Mouse (Mus musculus) urinary bladder, postnatal 36 days (tissue): ENCODE measurements at regions not wholly inside any gene's neighbourhood (a gene's known extent, or its start where the extent isn't known, plus 50 kb on each side); places are given as distances from the start of the nearest gene placed in this dataset.

Source experiments
- DNase-seq, 2 experiments: peaks; one replicate each; pipeline ENCODE4 v3.0.0; 2022; ENCODE audit warnings: low spot score in 2 of 2, mixed read lengths in 1 of 2

DNA sequence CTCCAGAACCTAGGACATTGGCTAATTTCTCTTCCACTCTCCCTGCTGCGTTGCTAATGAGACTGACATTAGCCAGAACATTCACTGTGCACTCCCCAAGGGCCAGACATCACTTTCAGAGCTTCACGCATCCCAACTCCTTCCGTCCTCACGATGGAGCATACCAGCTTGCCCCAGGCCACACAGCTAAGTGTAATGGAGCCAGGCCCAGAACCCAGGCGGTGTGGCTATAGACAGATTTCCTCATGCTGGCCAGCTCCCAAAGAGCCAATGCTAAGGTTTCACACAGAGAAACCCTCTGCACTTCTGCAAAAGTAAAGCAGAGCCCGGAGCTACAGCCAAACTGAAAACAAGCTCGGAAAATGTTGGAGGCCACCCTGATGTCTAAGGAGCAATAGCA is 139.1 kb downstream of the Vegfa start:
- no peak for DNase-seq

GRCm38 (mm10) chr17:45889451-45889850 is 142.7 kb downstream of the Vegfa start:
- no peak for DNase-seq

DNA sequence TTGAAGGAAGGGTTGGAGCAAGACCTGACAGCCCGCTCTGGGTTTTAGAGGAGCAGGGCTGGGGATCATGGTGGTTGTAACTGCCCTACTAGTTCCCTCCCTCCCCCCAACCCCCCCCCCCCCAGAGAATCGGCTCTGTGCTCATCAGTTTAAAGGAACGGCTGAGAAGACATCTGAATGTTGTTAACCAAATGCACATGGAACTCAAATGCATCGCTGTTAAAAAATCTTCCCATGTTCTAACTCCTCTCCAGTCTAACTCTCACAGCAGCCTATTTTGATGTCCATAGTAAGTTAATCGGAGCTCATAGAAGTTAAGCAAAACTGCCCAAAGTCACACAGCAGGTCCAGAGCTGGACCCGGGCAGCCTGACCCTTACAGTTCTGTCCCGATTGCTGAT is 143.1 kb downstream of the Vegfa start:
- no peak for DNase-seq

DNA sequence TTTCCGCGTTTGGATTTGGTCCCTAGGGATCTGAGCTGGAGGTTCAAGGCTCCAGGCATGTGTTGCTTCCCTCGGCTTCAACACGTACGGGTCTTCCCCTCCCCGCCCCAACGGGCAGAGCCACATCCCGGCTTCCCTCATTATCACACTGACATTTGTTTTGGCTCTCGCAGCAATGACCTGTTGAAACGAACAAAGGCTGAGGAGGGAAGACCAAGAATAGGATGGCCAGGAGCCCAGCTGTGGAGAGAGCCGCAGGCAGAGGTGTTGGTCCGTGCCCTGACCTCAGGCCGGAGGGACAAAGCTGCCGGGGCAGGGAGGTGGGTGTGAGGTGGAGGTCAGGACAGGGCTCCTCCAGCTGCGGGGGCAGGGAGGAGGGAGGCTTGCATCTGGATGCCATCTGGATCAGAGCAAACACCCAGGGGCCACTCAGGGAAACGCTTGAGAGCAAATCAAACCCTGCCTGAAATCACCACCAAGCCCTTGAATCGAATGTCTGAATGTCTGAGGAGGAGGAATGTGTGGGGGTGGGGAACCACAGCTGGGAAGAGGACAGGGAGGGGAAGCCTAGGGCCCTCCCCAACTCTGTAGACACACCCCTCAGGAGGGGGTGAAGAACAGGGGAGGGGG is 145.6 kb downstream of the Vegfa start:
- no peak for DNase-seq

DNA sequence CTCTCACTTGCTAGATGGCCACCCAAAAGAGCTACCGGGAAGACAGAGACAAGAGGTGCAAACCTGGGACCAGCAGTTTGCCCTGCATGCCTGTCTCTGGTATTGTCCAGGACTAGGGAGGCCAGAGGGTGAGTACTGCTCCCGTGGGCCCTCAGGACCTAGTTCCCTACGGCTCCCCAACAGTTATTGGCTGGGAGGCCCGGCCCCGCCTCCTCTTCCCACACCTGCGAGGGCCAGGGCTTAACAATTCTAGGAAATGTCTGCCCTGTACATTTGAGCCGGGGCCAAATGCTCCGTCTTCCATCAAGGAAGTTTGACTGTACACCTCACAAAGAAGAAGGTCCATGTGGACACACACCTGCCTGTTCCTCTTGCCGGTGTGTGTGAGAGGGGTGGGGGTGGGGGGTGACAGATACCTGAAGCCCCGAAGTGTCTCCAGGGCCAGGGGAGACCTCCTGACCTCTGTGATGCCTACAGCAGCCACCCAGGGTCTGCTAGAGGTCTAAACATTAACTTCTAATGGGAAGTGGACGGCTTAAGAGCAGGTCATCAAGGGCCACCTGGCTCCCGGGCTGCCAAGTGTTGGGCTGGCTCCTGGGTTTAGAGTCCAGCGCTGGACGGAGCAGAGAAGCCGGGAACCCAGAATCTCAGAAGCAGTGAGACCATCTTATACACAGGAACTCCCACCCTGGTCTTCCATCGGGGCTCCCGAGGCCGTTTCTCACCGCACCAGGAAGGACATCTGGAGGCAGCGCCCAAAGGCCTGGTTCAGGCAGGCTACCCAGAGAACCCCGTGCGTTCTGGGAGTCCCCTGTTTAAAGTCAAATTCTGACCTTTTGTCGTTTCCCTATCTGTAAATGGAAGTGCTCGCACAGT is 146.5 kb downstream of the Vegfa start:
- DNase-seq, result no peak

- no peak for DNase-seq
These were observed 148.0 kb downstream of the Vegfa start for GRCm38 (mm10) chr17:45884021-45884722.

DNA sequence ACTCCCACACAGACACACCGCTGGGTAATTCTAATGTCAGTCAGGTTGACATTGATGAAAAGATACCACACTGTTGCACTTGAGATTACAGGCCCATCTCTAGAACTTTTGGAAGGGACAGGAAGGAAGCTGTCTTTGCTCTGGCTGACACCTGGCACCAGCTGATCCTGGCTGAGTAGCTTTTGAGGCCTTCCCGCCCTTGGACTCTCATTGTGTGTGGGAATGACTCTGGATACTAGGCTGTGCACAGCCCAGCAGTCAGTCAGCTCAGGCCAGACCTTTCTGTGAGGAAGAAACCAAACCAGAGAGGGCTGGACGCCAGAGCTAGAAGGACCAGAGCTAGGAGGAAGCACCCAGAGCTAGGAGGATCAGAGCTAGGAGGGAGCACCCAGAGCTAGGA is 149.0 kb upstream of the 1600014C23Rik start:
- no peak for DNase-seq

DNA sequence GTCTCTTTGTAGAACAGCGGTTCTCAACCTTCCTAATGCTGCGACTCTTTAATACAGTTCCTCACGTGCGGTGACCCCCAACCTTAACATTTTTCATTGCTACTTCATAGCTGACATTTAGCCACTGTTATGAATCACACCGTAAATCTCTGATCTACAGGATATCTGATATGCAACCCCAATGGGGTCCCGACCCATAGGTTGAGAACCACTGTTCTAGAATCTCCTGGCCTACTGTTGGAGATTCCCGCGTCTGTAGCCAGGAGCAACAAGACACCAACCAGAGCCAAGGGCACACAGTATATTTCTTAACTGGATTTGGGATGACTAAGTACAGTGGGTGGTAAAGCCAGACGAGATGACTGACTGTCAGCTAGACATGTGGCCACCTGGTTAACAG is 147.6 kb upstream of the 1600014C23Rik start:
- no peak for DNase-seq

DNA sequence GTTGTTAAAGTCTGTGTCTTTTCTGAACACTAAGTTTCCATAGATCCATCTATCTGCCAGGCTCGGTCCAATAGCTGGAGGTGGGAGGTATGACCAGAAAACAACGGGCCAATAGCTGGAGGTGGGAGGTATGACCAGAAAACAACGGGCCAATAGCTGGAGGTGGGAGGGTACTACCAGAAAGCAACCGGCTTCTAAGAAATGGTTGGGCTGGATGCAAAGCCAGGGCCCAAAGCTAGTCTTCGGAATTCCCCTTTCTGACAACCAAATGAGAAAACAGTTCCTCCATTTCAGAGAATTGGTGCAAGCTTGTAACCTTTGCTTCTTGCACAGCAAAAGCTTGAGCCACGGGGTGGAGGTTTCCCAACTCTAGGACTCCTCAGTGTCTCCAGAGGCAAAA is 147.1 kb upstream of the 1600014C23Rik start:
- DNase-seq, result no peak

- DNase-seq, result peak in 1 of 2 experiments; percentile 44
These were observed 146.0 kb upstream of the 1600014C23Rik start for GRCm38 (mm10) chr17:45879478-45880250.

GRCm38 (mm10) chr17:45878394-45878793 is 144.8 kb upstream of the 1600014C23Rik start:
- no peak for DNase-seq

GRCm38 (mm10) chr17:45875325-45875724 is 141.7 kb upstream of the 1600014C23Rik start:
- DNase-seq, result no peak

DNA sequence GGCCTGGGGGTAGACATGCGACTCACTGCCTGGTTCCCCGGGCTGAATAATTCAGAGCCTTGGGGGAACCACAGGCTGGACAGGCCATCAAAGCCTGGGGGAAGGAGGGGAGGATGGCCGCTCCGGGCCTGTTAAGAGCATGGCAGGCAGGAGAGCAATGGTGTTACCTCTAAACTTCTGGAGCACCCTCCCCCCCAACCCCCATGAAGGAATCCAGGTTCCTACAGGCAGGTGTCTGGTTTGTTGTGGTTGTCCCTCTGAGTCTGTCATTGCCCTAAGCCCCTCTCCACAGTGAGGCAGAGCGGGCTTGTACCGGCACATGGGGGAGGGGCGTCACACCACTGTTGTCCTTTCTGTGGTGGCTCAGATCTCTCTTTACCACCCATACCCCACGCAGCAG is 140.4 kb upstream of the 1600014C23Rik start:
- no peak for DNase-seq

GRCm38 (mm10) chr17:45873200-45873955 is 139.7 kb upstream of the 1600014C23Rik start:
- peak in 1 of 2 experiments; percentile 65 for DNase-seq

DNA sequence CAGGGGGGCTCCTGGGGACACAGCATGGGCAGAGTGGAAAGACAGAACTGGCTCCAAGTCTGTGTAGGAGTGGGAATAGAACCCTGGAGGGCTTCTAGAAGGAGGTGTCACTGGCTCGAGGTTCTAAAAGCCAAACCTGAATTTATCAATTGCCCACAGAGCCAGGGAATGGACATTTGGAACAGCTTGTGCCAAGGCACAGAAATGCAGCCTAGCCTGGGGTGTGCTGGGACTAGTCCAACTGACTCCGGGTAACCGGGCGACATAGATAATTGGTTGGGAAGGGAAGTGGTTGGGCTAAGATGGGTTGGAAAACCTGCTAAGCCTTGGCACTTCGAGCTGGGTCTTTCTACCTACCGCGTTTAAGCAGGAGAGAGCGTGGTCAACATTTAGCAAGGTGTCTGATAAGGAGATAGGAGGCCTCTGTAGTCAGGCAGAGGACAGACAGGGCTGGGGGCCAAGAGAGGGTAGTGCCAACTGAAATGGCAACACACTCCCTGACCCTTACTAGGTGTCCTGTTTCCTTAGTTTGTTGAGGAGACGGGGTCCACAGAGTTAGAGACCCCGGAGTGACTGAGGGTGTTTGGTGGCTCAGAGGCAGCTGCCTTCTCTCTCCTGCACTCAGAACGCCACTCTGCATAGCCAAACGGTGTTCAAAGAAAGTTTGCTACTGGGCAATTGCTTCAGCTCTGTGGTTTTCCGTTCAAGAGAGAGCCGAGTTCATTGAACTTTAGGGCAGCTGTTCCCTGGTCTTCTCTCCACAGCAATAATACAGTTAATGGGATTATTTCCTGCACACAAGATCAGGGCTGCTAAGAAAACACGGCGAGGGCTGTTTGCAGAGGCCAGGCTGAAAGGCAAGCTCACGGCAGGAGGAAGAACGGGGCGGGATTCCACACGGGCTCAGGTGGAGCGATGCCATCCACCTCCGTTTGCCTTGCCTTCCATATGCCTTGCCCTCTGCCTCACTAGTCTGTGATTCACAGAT is 138.3 kb upstream of the 1600014C23Rik start:
- no peak for DNase-seq

- no peak for DNase-seq
These were observed 137.4 kb upstream of the 1600014C23Rik start for GRCm38 (mm10) chr17:45871067-45871466.

GRCm38 (mm10) chr17:45869014-45869968 is 135.6 kb upstream of the 1600014C23Rik start:
- DNase-seq, result no peak

DNA sequence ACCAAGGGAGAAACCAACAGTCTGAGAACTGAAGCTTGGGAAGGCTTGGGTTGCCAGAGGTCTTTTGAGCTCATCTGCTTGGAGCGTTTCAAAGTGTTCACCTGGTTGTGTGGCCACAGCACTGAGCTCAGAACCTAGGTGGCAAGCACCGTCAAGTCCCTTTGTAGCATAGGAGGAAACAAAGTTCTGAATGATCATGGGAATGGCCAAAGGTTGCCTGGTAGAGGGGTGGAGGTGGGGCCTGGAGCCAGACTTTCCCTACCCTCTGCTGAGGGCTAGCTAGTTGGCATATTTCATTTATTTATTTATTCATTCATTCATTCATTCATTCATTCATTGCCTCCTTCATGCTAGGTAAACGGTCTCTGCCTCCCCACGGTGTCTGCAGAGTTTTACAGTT is 134.9 kb upstream of the 1600014C23Rik start:
- DNase-seq, result no peak

DNA sequence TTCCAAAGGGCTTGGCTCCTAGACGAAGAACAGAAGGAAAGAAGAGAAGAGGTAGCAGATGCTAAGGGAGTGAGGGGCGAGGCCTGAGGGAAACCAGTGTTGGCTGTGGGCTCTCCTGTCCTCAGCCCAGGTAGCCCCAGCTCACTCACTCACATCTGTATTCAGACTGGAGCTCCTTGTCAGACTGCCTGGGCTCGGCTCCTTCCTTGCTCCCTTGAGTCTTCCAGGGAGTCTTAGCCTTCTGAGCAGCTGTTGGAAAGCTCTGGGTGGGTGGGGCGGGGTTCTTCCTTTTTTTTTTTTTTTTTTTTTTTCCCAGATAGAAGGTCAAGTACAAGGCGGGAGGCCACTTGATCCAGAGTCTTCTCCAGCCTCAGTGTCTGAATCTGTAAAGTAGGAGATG is 134.1 kb upstream of the 1600014C23Rik start:
- no peak for DNase-seq
